Mouse (Mus musculus) right cerebral cortex, postnatal 14 days (tissue): ENCODE measurements around the gene 1700088E04Rik.

ENCODE experiments used
- DNase-seq: peaks from one replicate; pipeline ENCODE4 v3.0.0; 2022

Gene 1700088E04Rik

GRCm38 (mm10) chr15:79140866-79141565 lies at the start of gene 1700088E04Rik, which contains the start of gene Polr2f:
Gene 1700088E04Rik, minus strand, starts transcription at chr15:79141253.
Gene Polr2f, plus strand, starts transcription at chr15:79141009.
- peak; percentile 96 for DNase-seq

GRCm38 (mm10) chr15:79187819-79188218 lies 46.8 kb upstream of the 1700088E04Rik start:
- no peak for DNase-seq

GRCm38 (mm10) chr15:79185213-79185612 lies 44.2 kb upstream of the 1700088E04Rik start:
- no peak for DNase-seq

- no peak for DNase-seq
Measured at GRCm38 (mm10) chr15:79176905-79177304, 35.9 kb upstream of the 1700088E04Rik start.

GRCm38 (mm10) chr15:79166712-79167111 lies 25.7 kb upstream of the 1700088E04Rik start:
- DNase-seq = no peak

GRCm38 (mm10) chr15:79165140-79165539 lies 24.1 kb upstream of the 1700088E04Rik start, which contains the start of gene Sox10:
Gene Sox10, minus strand, starts transcription at chr15:79165240.
- DNase-seq = no peak

GRCm38 (mm10) chr15:79164251-79164650 lies 23.2 kb upstream of the 1700088E04Rik start:
- DNase-seq = no peak

GRCm38 (mm10) chr15:79162822-79163221 lies 21.8 kb upstream of the 1700088E04Rik start:
- no peak for DNase-seq

GRCm38 (mm10) chr15:79162301-79162700 lies 21.2 kb upstream of the 1700088E04Rik start:
- DNase-seq = no peak

GRCm38 (mm10) chr15:79155572-79155971 lies 14.5 kb upstream of the 1700088E04Rik start:
- DNase-seq = no peak

GRCm38 (mm10) chr15:79152709-79153108 lies 11.7 kb upstream of the 1700088E04Rik start:
- no peak for DNase-seq

- DNase-seq = no peak
Measured at GRCm38 (mm10) chr15:79151881-79152280, 10.8 kb upstream of the 1700088E04Rik start.

- DNase-seq = peak; percentile 88
Measured at GRCm38 (mm10) chr15:79148533-79148932, 7.5 kb upstream of the 1700088E04Rik start.

GRCm38 (mm10) chr15:79145522-79145921 lies 4.5 kb upstream of the 1700088E04Rik start:
- DNase-seq = no peak

GRCm38 (mm10) chr15:79144021-79144420 lies 3.0 kb upstream of the 1700088E04Rik start:
- no peak for DNase-seq

GRCm38 (mm10) chr15:79143316-79143715 lies 2.3 kb upstream of the 1700088E04Rik start:
- no peak for DNase-seq

GRCm38 (mm10) chr15:79141566-79141917 lies 489 bp upstream of the 1700088E04Rik start:
- DNase-seq = no peak

GRCm38 (mm10) chr15:79139640-79140039 lies 1.4 kb downstream of the 1700088E04Rik start:
- no peak for DNase-seq

GRCm38 (mm10) chr15:79135783-79136575 lies 5.1 kb downstream of the 1700088E04Rik start:
- DNase-seq = no peak

- no peak for DNase-seq
Measured at GRCm38 (mm10) chr15:79135332-79135731, 5.7 kb downstream of the 1700088E04Rik start.

GRCm38 (mm10) chr15:79134496-79135270 lies 6.4 kb downstream of the 1700088E04Rik start:
- no peak for DNase-seq

GRCm38 (mm10) chr15:79133191-79133661 lies 7.8 kb downstream of the 1700088E04Rik start:
- DNase-seq = no peak

GRCm38 (mm10) chr15:79131442-79131841 lies 9.6 kb downstream of the 1700088E04Rik start:
- no peak for DNase-seq
